Mouse (Mus musculus): ENCODE results near the gene Ubtf. TPM values are rescaled to one million over a fixed set of nuclear protein-coding genes. Genes with fewer than 3 reads are reported as not detected.

Gene Ubtf
- polyA plus RNA-seq, 1 experiment from 2014 or later: 86.0 TPM

DNA sequence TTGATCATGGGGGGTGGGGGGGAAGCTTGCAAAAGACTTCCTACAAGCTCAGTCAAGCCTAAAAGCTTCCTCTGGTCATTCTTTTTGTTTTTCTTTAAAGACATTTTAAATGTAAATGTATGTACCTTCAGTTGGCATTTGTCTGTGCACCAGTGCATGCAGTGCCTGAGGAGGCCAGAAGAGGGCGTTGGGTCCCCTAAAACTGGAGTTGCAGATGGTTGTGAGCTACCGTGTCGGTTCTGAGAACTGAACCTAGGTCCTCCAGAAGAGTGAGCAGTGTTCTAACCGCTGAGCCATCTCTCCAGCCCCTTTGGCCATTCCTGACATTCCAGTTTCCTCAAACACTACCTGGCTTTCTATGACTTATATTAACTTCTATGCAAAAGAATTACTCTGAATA is 20.1 kb upstream of the Ubtf start:
- Histone ChIP-seq H3K4me2 (ENCODE audit: low read length) (no peak overlapping the region), H3K27me3 (replicated peaks; ENCODE audit: control insufficient read depth, insufficient read depth, low read length) (no peaks in the 10 kb centered on the region), H3K9me3 (ENCODE audit: control insufficient read depth, low read length) (no peaks in the 10 kb centered on the region), H3K27ac (ENCODE audit: low read depth) (no peak overlapping the region), H3K9ac (ENCODE audit: low read length) (no peak overlapping the region), H3K36me3 (ENCODE audit: control insufficient read depth, insufficient read depth, low read length) (no peaks in the 10 kb centered on the region), H3K4me3 (ENCODE audit: low read depth, low read length) (no peak overlapping the region), H3K4me1 (replicated peaks; ENCODE audit: control insufficient read depth, insufficient read depth, low read length) (peaks cover 9% of the 10 kb centered on the region; the same call in 1 of the 2 replicates)
- ATAC-seq (replicated peaks; ENCODE audit: low FRiP score, low TSS enrichment, low read depth) (no peak), DNase-seq (ENCODE audit: low spot score) (no peak)
- 58% methylated on average over 4 of the region's 4 CpGs for WGBS

DNA sequence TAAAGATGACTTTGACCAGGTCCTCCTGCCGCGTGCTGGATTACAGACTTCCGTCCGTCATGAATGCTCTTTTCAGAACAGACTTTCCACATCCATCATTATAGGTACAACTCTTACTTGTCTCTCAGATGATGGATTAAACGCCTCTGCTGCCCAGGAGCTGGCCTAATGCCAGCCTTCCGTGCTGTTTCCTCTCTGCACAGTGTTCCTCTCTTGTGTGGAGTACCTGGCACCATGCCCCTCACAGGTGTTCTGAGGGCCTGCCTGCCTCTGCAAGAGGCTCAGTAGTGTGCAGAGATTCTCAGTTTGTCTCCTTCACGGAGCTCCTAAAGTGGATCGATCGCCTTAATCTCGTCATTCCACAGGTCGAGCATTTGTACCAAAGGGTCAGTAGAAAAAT is 19.7 kb upstream of the Ubtf start:
- Histone ChIP-seq H3K4me3 (ENCODE audit: low read depth, low read length) (no peak overlapping the region), H3K9ac (ENCODE audit: low read length) (no peak overlapping the region), H3K27me3 (replicated peaks; ENCODE audit: control insufficient read depth, insufficient read depth, low read length) (no peaks in the 10 kb centered on the region), H3K36me3 (ENCODE audit: control insufficient read depth, insufficient read depth, low read length) (no peaks in the 10 kb centered on the region), H3K4me1 (replicated peaks; ENCODE audit: control insufficient read depth, insufficient read depth, low read length) (peaks cover 9% of the 10 kb centered on the region; the same call in 1 of the 2 replicates), H3K9me3 (ENCODE audit: control insufficient read depth, low read length) (no peaks in the 10 kb centered on the region), H3K27ac (ENCODE audit: low read depth) (no peak overlapping the region), H3K4me2 (ENCODE audit: low read length) (no peak overlapping the region)
- no peak for DNase-seq (ENCODE audit: low spot score)
- WGBS: 76% methylated on average over 11 of the region's 11 CpGs
- no peak for ATAC-seq (replicated peaks; ENCODE audit: low FRiP score, low TSS enrichment, low read depth)

DNA sequence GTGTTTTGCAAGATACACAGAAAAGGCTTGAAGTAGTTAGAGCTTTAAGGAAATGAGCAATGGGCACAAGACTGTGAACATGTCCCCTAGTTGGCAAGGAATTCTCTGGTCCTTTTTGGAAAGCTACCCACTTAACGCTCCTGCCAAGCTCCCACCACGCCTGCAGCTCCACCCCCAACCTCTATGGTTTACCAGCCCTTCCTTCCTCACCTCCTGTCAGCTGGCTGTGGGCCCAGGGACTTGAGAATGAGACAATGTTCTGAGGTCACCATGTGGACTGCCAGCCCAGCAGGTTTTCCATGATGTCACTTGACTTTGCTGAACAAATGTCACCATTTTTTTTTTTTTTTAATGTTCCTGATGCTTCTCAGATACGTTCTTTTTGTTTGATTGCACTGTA is 19.0 kb upstream of the Ubtf start:
- Histone ChIP-seq H3K27ac (ENCODE audit: low read depth) (no peak overlapping the region), H3K27me3 (replicated peaks; ENCODE audit: control insufficient read depth, insufficient read depth, low read length) (no peaks in the 10 kb centered on the region), H3K36me3 (ENCODE audit: control insufficient read depth, insufficient read depth, low read length) (no peaks in the 10 kb centered on the region), H3K4me3 (ENCODE audit: low read depth, low read length) (no peak overlapping the region), H3K9ac (ENCODE audit: low read length) (no peak overlapping the region), H3K4me1 (replicated peaks; ENCODE audit: control insufficient read depth, insufficient read depth, low read length) (peaks cover 9% of the 10 kb centered on the region; the same call in 1 of the 2 replicates), H3K9me3 (ENCODE audit: control insufficient read depth, low read length) (no peaks in the 10 kb centered on the region), H3K4me2 (ENCODE audit: low read length) (no peak overlapping the region)
- no peak for ATAC-seq (replicated peaks; ENCODE audit: low FRiP score, low TSS enrichment, low read depth)
- WGBS: 41% methylated on average over 3 of the region's 3 CpGs
- DNase-seq (ENCODE audit: low spot score): no peak

DNA sequence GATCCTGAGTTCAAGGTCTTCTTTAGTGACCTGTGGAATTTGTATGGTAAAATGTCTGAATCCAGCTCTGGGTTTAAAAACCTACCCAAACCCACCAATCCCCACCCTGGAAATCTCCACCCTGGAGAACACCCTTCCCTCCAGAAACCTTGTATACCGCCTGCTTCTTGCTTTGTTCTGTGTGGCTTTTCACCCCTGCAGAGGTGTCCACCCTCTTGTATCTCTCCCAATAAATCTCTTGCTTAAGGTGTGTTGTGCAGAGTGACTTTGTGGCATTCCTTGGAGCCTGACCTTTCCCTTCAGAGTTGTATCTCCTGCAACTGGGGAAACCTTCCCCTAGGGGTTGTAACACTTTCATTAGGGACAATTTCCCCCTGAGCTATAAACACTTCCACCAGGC is 18.4 kb upstream of the Ubtf start:
- Histone ChIP-seq H3K9ac (ENCODE audit: low read length) (no peak overlapping the region), H3K4me3 (ENCODE audit: low read depth, low read length) (no peak overlapping the region), H3K27me3 (replicated peaks; ENCODE audit: control insufficient read depth, insufficient read depth, low read length) (no peaks in the 10 kb centered on the region), H3K4me1 (replicated peaks; ENCODE audit: control insufficient read depth, insufficient read depth, low read length) (peaks cover 9% of the 10 kb centered on the region; the same call in 1 of the 2 replicates), H3K36me3 (ENCODE audit: control insufficient read depth, insufficient read depth, low read length) (no peaks in the 10 kb centered on the region), H3K9me3 (ENCODE audit: control insufficient read depth, low read length) (no peaks in the 10 kb centered on the region), H3K4me2 (ENCODE audit: low read length) (no peak overlapping the region), H3K27ac (ENCODE audit: low read depth) (no peak overlapping the region)
- DNase-seq (ENCODE audit: low spot score) (no peak), ATAC-seq (replicated peaks; ENCODE audit: low FRiP score, low TSS enrichment, low read depth) (no peak)
- 50% methylated on average over 1 of the region's 1 CpGs for WGBS

DNA sequence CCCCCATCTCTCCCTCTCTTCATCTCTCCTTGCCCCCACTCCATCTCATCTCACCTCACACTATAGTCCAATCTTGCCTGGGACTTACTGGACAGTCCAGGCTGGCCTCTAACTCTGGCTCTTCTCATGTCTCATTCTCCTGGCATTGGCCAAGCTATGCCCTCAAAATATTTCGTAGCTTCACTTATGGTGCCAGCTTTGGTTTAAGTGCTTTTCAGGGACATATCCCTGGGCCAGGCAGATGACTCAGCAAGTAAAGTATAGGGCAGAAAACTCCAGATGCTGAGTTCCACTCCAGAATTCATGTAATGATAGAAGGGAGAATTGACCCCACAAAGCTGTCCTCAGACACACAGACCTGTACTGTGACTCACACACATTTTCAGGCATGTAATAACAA is 16.6 kb upstream of the Ubtf start:
- Histone ChIP-seq H3K9ac (ENCODE audit: low read length) (no peak overlapping the region), H3K36me3 (ENCODE audit: control insufficient read depth, insufficient read depth, low read length) (no peaks in the 10 kb centered on the region)
- 83% methylated on average over 1 of the region's 1 CpGs for WGBS

DNA sequence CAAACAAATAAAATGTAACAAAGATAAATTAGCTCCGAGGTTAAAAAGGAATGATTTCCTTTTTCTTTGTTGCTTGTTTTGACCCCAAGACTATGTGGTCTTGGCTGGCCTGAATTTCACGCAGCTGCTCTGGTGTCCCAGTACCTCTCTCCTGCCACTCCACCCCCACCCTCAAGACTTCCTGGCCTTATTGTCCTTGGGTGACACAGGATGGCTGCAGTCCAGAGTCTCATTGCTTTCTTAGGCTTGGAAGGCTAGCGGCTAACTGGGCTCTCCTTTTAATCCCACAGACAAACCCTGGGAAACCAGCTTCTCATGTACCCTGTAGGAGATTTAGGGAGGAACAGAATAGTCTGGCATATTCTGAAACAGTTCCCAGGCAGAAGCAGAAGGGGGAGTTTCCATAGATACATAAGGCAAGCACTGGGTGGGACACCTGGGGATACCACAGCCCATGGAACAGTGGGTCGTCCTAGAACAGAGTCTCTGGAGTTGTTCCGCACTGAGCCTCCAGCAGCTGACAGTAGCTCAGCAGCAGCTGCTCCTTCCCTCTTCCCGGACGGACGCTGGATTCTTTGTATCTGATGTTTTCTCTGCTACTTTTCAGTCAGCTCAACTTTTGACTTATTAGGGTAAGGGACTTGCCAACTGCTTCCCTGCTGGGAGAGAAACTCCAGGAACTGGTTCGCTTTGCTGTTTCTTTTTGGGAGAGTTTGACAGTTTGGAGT is 15.6 kb upstream of the Ubtf start:
- Histone ChIP-seq H3K4me3 (ENCODE audit: low read depth, low read length) (no peak overlapping the region), H3K27ac (ENCODE audit: low read depth) (no peak overlapping the region; the same call in 1 of the 2 replicates), H3K36me3 (ENCODE audit: control insufficient read depth, insufficient read depth, low read length) (no peaks in the 10 kb centered on the region), H3K9me3 (ENCODE audit: control insufficient read depth, low read length) (no peaks in the 10 kb centered on the region), H3K4me1 (replicated peaks; ENCODE audit: control insufficient read depth, insufficient read depth, low read length) (peaks cover 9% of the 10 kb centered on the region; the same call in 1 of the 2 replicates), H3K9ac (ENCODE audit: low read length) (no peak overlapping the region), H3K27me3 (replicated peaks; ENCODE audit: control insufficient read depth, insufficient read depth, low read length) (no peaks in the 10 kb centered on the region), H3K4me2 (ENCODE audit: low read length) (no peak overlapping the region)
- ATAC-seq (replicated peaks; ENCODE audit: low FRiP score, low TSS enrichment, low read depth) (no peak), DNase-seq (ENCODE audit: low spot score) (no peak)
- 28% methylated on average over 9 of the region's 9 CpGs for WGBS

More for the DNA sequence above, 16.6 kb upstream of the Ubtf start:
- Histone ChIP-seq H3K4me1 (replicated peaks; ENCODE audit: control insufficient read depth, insufficient read depth, low read length) (peaks cover 9% of the 10 kb centered on the region; the same call in 1 of the 2 replicates), H3K27me3 (replicated peaks; ENCODE audit: control insufficient read depth, insufficient read depth, low read length) (no peaks in the 10 kb centered on the region), H3K27ac (ENCODE audit: low read depth) (no peak overlapping the region), H3K4me3 (ENCODE audit: low read depth, low read length) (no peak overlapping the region), H3K4me2 (ENCODE audit: low read length) (no peak overlapping the region), H3K9me3 (ENCODE audit: control insufficient read depth, low read length) (no peaks in the 10 kb centered on the region)
- ATAC-seq (replicated peaks; ENCODE audit: low FRiP score, low TSS enrichment, low read depth): no peak
- no peak for DNase-seq (ENCODE audit: low spot score)

DNA sequence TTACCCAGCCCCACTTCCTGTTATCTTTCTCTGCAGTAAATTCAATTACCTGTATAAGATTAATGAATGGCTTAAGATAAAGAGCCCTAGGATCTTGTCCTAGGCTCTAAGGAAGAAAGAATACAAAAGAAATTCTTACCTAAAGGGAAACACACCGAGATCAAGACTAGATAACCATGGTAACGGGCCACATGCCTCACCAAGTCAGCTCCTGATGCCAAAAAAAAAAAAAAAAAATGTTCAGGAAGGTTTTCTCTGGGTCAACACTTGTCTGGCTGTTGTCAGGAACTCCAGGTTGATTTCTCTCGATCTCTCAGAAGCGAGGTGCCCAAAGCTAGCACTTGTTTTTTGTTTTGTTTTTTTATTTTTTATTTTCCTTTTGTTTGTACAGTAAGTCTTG is 14.5 kb upstream of the Ubtf start:
- Histone ChIP-seq H3K4me1 (replicated peaks; ENCODE audit: control insufficient read depth, insufficient read depth, low read length) (0 out of 2 replicates have a peak, but pooled peaks cover 4% of the 10 kb centered on the region), H3K27ac (ENCODE audit: low read depth) (no peak overlapping the region), H3K27me3 (replicated peaks; ENCODE audit: control insufficient read depth, insufficient read depth, low read length) (no peaks in the 10 kb centered on the region), H3K9me3 (ENCODE audit: control insufficient read depth, low read length) (no peaks in the 10 kb centered on the region), H3K36me3 (ENCODE audit: control insufficient read depth, insufficient read depth, low read length) (no peaks in the 10 kb centered on the region), H3K4me3 (ENCODE audit: low read depth, low read length) (no peak overlapping the region), H3K4me2 (ENCODE audit: low read length) (no peak overlapping the region), H3K9ac (ENCODE audit: low read length) (no peak overlapping the region)
- ATAC-seq (replicated peaks; ENCODE audit: low FRiP score, low TSS enrichment, low read depth) (no peak), DNase-seq (ENCODE audit: low spot score) (no peak)
- WGBS: 54% methylated on average over 4 of the region's 4 CpGs

DNA sequence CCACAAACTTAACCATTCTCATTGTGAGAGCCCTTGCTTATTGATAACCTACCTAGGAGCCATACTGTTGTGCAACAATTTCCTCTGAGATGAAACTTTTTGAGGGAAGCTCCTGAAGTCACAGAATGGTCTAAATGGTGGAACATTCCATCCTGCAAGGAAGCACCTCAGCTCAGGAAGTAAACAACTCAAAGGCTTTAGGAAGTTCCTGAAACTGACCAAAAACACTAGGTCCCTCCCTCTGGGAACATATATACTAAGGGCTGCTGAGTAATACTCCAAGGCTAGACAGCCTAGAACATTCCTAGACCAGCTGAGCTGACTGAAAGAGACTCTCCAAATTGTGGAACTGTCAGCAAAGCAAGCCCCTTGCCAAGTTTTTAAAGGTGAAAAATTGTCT is 13.5 kb upstream of the Ubtf start:
- no peak for DNase-seq (ENCODE audit: low spot score)
- ATAC-seq (replicated peaks; ENCODE audit: low FRiP score, low TSS enrichment, low read depth): no peak

DNA sequence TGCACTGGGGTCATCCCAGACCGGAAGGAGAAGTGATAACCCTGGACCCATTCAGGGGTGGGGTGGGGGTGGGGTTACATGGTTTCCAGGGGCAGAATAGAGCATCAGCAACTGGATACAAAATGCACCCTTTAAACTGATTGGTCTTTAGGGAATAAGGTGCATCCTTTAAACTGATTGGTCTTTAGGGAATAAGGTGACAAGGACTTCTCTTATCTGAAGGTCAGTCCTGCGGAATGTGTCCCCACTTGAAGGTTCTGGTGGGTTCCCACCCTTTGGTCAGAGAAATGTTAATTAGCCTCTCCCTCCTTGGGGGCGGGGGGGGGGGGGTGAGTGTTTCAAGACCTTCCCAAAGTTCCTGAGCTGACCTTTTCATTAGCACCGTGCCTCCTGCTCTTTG is 12.3 kb upstream of the Ubtf start:
- no peak overlapping the region for H3K4me2 ChIP-seq (ENCODE audit: low read length)
- H3K27me3 ChIP-seq (replicated peaks; ENCODE audit: control insufficient read depth, insufficient read depth, low read length): no peaks in the 10 kb centered on the region
- no peaks in the 10 kb centered on the region for H3K9me3 ChIP-seq (ENCODE audit: control insufficient read depth, low read length)
- no peak overlapping the region for H3K4me3 ChIP-seq (ENCODE audit: low read depth, low read length)
- DNase-seq (ENCODE audit: low spot score): no peak
- no peak overlapping the region for H3K27ac ChIP-seq (ENCODE audit: low read depth)
- no peaks in the 10 kb centered on the region for H3K36me3 ChIP-seq (ENCODE audit: control insufficient read depth, insufficient read depth, low read length)
- WGBS: 60% methylated on average over 4 of the region's 4 CpGs
- ATAC-seq (replicated peaks; ENCODE audit: low FRiP score, low TSS enrichment, low read depth): no peak
- H3K4me1 ChIP-seq (replicated peaks; ENCODE audit: control insufficient read depth, insufficient read depth, low read length): 0 out of 2 replicates have a peak, but pooled peaks cover 4% of the 10 kb centered on the region
- no peak overlapping the region for H3K9ac ChIP-seq (ENCODE audit: low read length)

More for the DNA sequence above, 13.5 kb upstream of the Ubtf start:
- Histone ChIP-seq H3K4me3 (ENCODE audit: low read depth, low read length) (no peak overlapping the region), H3K27ac (ENCODE audit: low read depth) (no peak overlapping the region), H3K9ac (ENCODE audit: low read length) (no peak overlapping the region), H3K9me3 (ENCODE audit: control insufficient read depth, low read length) (no peaks in the 10 kb centered on the region), H3K4me2 (ENCODE audit: low read length) (no peak overlapping the region), H3K36me3 (ENCODE audit: control insufficient read depth, insufficient read depth, low read length) (no peaks in the 10 kb centered on the region), H3K27me3 (replicated peaks; ENCODE audit: control insufficient read depth, insufficient read depth, low read length) (no peaks in the 10 kb centered on the region), H3K4me1 (replicated peaks; ENCODE audit: control insufficient read depth, insufficient read depth, low read length) (0 out of 2 replicates have a peak, but pooled peaks cover 4% of the 10 kb centered on the region)
